Mouse (Mus musculus): Measurements from ENCODE around the gene Pakap. TPM values are rescaled to one million over a fixed set of nuclear protein-coding genes. Genes with fewer than 3 reads are reported as not detected.

The Pakap gene
- total RNA-seq, 1 experiment from 2014 or later = not detected

GRCm38 (mm10) chr4:57666101-57666500 lies 98.1 kb downstream of the Pakap start:
- ATAC-seq (replicated peaks; ENCODE audit: low read depth, poor library complexity, severe bottlenecking) = no peak

GRCm38 (mm10) chr4:57670813-57671469 lies 103.0 kb downstream of the Pakap start:
- ATAC-seq (replicated peaks; ENCODE audit: low read depth, poor library complexity, severe bottlenecking) = no peak

- ATAC-seq (replicated peaks; ENCODE audit: low read depth, poor library complexity, severe bottlenecking) = no peak
Measured at GRCm38 (mm10) chr4:57672541-57672940, 104.6 kb downstream of the Pakap start.

GRCm38 (mm10) chr4:57672996-57673906 lies 105.3 kb downstream of the Pakap start:
- peak; percentile 84 for ATAC-seq (replicated peaks; ENCODE audit: low read depth, poor library complexity, severe bottlenecking)

- ATAC-seq (replicated peaks; ENCODE audit: low read depth, poor library complexity, severe bottlenecking) = no peak
Measured at GRCm38 (mm10) chr4:57674351-57674750, 106.4 kb downstream of the Pakap start.

GRCm38 (mm10) chr4:57675387-57675786 lies 107.4 kb downstream of the Pakap start:
- peak; percentile 73 for ATAC-seq (replicated peaks; ENCODE audit: low read depth, poor library complexity, severe bottlenecking)

- ATAC-seq (replicated peaks; ENCODE audit: low read depth, poor library complexity, severe bottlenecking) = no peak
Measured at GRCm38 (mm10) chr4:57677916-57678315, 109.9 kb downstream of the Pakap start.

- ATAC-seq (replicated peaks; ENCODE audit: low read depth, poor library complexity, severe bottlenecking) = no peak
Measured at GRCm38 (mm10) chr4:57678991-57679457, 111.0 kb downstream of the Pakap start.

- no peak for ATAC-seq (replicated peaks; ENCODE audit: low read depth, poor library complexity, severe bottlenecking)
Measured at GRCm38 (mm10) chr4:57680186-57680585, 112.2 kb downstream of the Pakap start.

- no peak for ATAC-seq (replicated peaks; ENCODE audit: low read depth, poor library complexity, severe bottlenecking)
Measured at GRCm38 (mm10) chr4:57681511-57681910, 113.5 kb downstream of the Pakap start.

- ATAC-seq (replicated peaks; ENCODE audit: low read depth, poor library complexity, severe bottlenecking) = no peak
Measured at GRCm38 (mm10) chr4:57682341-57682740, 114.4 kb downstream of the Pakap start.

- no peak for ATAC-seq (replicated peaks; ENCODE audit: low read depth, poor library complexity, severe bottlenecking)
Measured at GRCm38 (mm10) chr4:57682944-57683343, 115.0 kb downstream of the Pakap start.

- no peak for ATAC-seq (replicated peaks; ENCODE audit: low read depth, poor library complexity, severe bottlenecking)
Measured at GRCm38 (mm10) chr4:57684676-57685215, 116.8 kb downstream of the Pakap start.

- no peak for ATAC-seq (replicated peaks; ENCODE audit: low read depth, poor library complexity, severe bottlenecking)
Measured at GRCm38 (mm10) chr4:57686736-57687135, 118.8 kb downstream of the Pakap start.

GRCm38 (mm10) chr4:57687583-57687982 lies 119.6 kb downstream of the Pakap start:
- no peak for ATAC-seq (replicated peaks; ENCODE audit: low read depth, poor library complexity, severe bottlenecking)

GRCm38 (mm10) chr4:57688131-57688530 lies 120.2 kb downstream of the Pakap start:
- ATAC-seq (replicated peaks; ENCODE audit: low read depth, poor library complexity, severe bottlenecking) = no peak

- ATAC-seq (replicated peaks; ENCODE audit: low read depth, poor library complexity, severe bottlenecking) = no peak
Measured at GRCm38 (mm10) chr4:57690001-57690400, 122.0 kb downstream of the Pakap start.

- ATAC-seq (replicated peaks; ENCODE audit: low read depth, poor library complexity, severe bottlenecking) = no peak
Measured at GRCm38 (mm10) chr4:57690805-57691204, 122.8 kb downstream of the Pakap start.

- ATAC-seq (replicated peaks; ENCODE audit: low read depth, poor library complexity, severe bottlenecking) = no peak
Measured at GRCm38 (mm10) chr4:57694356-57695136, 126.6 kb downstream of the Pakap start.

GRCm38 (mm10) chr4:57696955-57697354 lies 129.0 kb downstream of the Pakap start:
- ATAC-seq (replicated peaks; ENCODE audit: low read depth, poor library complexity, severe bottlenecking) = no peak

All from common myeloid progenitor, adult 5-6 weeks (primary cell).